In the genomic region with DNA sequence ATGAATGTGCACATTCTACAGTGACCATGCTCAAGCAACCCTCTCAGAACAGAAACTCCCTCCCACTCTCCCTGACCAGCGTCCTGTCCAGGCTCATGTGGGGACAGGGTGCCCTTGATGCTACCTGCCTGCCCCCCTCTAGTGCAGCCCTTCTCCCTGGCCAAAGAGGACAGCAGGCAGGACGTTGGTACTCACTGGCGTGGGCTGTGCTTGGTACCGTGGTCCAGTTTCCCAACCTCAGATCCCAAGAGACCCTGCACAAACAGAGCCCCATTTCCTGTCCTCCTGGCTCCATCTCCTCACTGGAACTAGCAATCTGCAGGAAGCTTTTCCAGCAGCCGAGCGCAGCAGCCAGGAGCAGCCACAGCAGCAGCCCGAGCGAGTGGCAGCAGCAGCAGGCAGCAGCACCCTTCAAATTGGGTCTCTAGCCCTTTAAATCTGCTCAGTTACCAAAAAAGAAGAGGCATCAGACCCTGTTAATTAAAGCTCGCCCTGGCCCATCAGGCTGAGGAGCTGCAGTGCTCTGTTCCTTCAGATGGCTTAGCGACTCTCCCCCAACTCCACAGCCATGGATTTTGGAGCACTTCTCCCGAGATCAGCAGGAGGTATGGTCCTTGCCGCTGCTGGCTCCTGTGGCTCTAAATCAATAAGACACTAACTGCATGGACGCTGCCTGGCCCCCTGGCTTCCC, we compare ENCODE assay signal across 8 mouse cellular contexts. TPM values are rescaled to one million over a fixed set of nuclear protein-coding genes. Genes with fewer than 3 reads are reported as not detected.
DNase-seq lines count a peak whose midpoint lies in the region; ATAC-seq lines count a peak whose summit lies in the region.

Gene A330070K13Rik (minus strand): TSS at position 410 of the 691 bp plus-strand sequence.

- no peak within 1 kb of the TSS for H3K4me3 ChIP-seq in heart, embryonic 15.5 days
- H3K4me3 ChIP-seq in midbrain, embryonic 14.5 days (replicated peaks; ENCODE audit: low read depth, low read length): peak within 1 kb of the TSS; percentile 18

- 6% methylated on average over 13 of the region's 13 CpGs for WGBS in heart, embryonic 15.5 days
- WGBS in midbrain, embryonic 14.5 days: 16% methylated on average over 13 of the region's 13 CpGs

- no peak for DNase-seq in heart, postnatal 10 days
- DNase-seq in cerebellum, postnatal 36 days: peak; percentile 33 to 49
- DNase-seq in frontal cortex, postnatal 25 days (ENCODE audit: low spot score in 2 of 2): peak; percentile 10 to 21
- peak; percentile 54 for DNase-seq in midbrain, embryonic 14.5 days
- no peak for DNase-seq in gastrocnemius, adult 18-20 months (ENCODE audit: low spot score)
- no peak for DNase-seq in lung, postnatal 25 days (ENCODE audit: low spot score)
- DNase-seq in thymus, postnatal 36 days: no peak

- peak within 1 kb of the TSS; percentile 45 for H3K4me2 ChIP-seq in heart, embryonic 15.5 days
- H3K4me2 ChIP-seq in midbrain, embryonic 14.5 days (ENCODE audit: low read length): peak within 1 kb of the TSS; percentile 46

- intact Hi-C loops in heart, postnatal 10 days (cut with DNase I): no loop called here

- H3K9me3 ChIP-seq in heart, embryonic 15.5 days (replicated peaks): no peaks in the 10 kb centered on the region
- H3K9me3 ChIP-seq in midbrain, embryonic 14.5 days (ENCODE audit: control insufficient read depth, low read length): no peaks in the 10 kb centered on the region

- H3K9ac ChIP-seq in heart, embryonic 15.5 days: no peak within 1 kb of the TSS
- H3K9ac ChIP-seq in midbrain, embryonic 14.5 days (replicated peaks; ENCODE audit: low read length): peak within 1 kb of the TSS; percentile 36

- no peaks in the 10 kb centered on the region for H3K36me3 ChIP-seq in heart, embryonic 15.5 days
- H3K36me3 ChIP-seq in midbrain, embryonic 14.5 days (ENCODE audit: control insufficient read depth, insufficient read depth, low read length): no peaks in the 10 kb centered on the region

- H3K27ac ChIP-seq in heart, embryonic 15.5 days: no peak within 1 kb of the TSS
- H3K27ac ChIP-seq in midbrain, embryonic 14.5 days (replicated peaks; ENCODE audit: low read depth, low read length): no peak within 1 kb of the TSS

- H3K27me3 ChIP-seq in heart, embryonic 15.5 days: 0 out of 2 replicates have a peak, but pooled peaks cover 13% of the 10 kb centered on the region
- no peaks in the 10 kb centered on the region for H3K27me3 ChIP-seq in midbrain, embryonic 14.5 days (ENCODE audit: control insufficient read depth, insufficient read depth, low read length)

- no peak for ATAC-seq in heart, embryonic 15.5 days (replicated peaks; ENCODE audit: insufficient number of reproducible peaks, insufficient read depth, low FRiP score, low read depth)
- ATAC-seq in midbrain, embryonic 14.5 days (ENCODE audit: low FRiP score, low TSS enrichment): no peak

- H3K4me1 ChIP-seq in heart, embryonic 15.5 days (replicated peaks): peaks cover 7% of the 10 kb centered on the region; the same call in 1 of the 2 replicates
- no peaks in the 10 kb centered on the region for H3K4me1 ChIP-seq in midbrain, embryonic 14.5 days (ENCODE audit: control insufficient read depth, insufficient read depth, low read length)

RNA-seq across cellular contexts. Expression of gene A330070K13Rik, which starts in this region (rescaled TPM):
- polyA plus RNA-seq in heart, embryonic 15.5 days (2015; fragmentation: Nextera tagmentation; extraction: Ambion mirVana): not detected in 2 replicates
- not detected for total RNA-seq in heart, postnatal 10 days (2021)
- not detected in 2 replicates for polyA plus RNA-seq in midbrain, embryonic 14.5 days (2014; fragmentation: Nextera tagmentation; extraction: Ambion mirVana)
- not detected for total RNA-seq in gastrocnemius, adult 18-20 months (2021)

Comparison
In these comparisons a context has a peak if more than half of its experiments do, and no peak if none do; other contexts are left out.
1. Peak in DNase-seq, H3K4me3 ChIP-seq, H3K9ac ChIP-seq and H3K4me2 ChIP-seq in midbrain, embryonic 14.5 days; RNA of the gene not detected or under 1 TPM.
2. DNase-seq: peak in cerebellum, postnatal 36 days (2 of 2) and frontal cortex, postnatal 25 days (2 of 2); none in heart, postnatal 10 days (0 of 2), gastrocnemius, adult 18-20 months (single experiment), lung, postnatal 25 days (single experiment) and thymus, postnatal 36 days (0 of 2).